Mouse (Mus musculus) ES-E14 (cell line): ENCODE data around the gene Got1. TPM values are rescaled to one million over a fixed set of nuclear protein-coding genes. Genes with fewer than 3 reads are reported as not detected.

Experiments
- DNase-seq: peaks from one replicate; pipeline ENCODE4 v3.0.0-alpha.2; 2013; ENCODE audit warnings: low read depth, low spot score
- H3K27ac ChIP-seq: 2 replicates; pipeline ENCODE4 v1.5.1; 2012; ENCODE audit warnings: low read depth, mild to moderate bottlenecking, low read length, moderate library complexity, mixed read lengths; ENCODE audit not compliant: poor library complexity, insufficient read depth, severe bottlenecking
- H3K36me3 ChIP-seq: 2 replicates; pipeline ENCODE4 v1.6.1; 2012; ENCODE audit warnings: mild to moderate bottlenecking, low read length, moderate library complexity, mixed read lengths; ENCODE audit not compliant: control insufficient read depth, poor library complexity, insufficient read depth, severe bottlenecking
- H3K4me1 ChIP-seq, 2 experiments: fragments of 150-350 bp in 1 of 2; sonication (generic) in 1 of 2; 2 replicates each; pipeline ENCODE4 v1.6.1; 2012; ENCODE audit warnings: low read length in 2 of 2, mild to moderate bottlenecking in 1 of 2, mixed read lengths in 1 of 2; ENCODE audit not compliant: control insufficient read depth in 2 of 2, insufficient read depth in 2 of 2, poor library complexity in 1 of 2
- H3K4me3 ChIP-seq, 2 experiments: fragments of 150-350 bp in 1 of 2; sonication (generic) in 1 of 2; 2 replicates each; pipeline ENCODE4 v1.5.1; 2012; ENCODE audit warnings: low read length in 2 of 2, low read depth in 1 of 2, mild to moderate bottlenecking in 1 of 2, mixed read lengths in 1 of 2; ENCODE audit not compliant: insufficient read depth in 1 of 2, poor library complexity in 1 of 2, severe bottlenecking in 1 of 2
- H3K9ac ChIP-seq: 2 replicates; pipeline ENCODE4 v1.6.1; 2012; ENCODE audit warnings: low read depth, mild to moderate bottlenecking, low read length, mixed read lengths; ENCODE audit not compliant: poor library complexity, insufficient read depth, severe bottlenecking
- H3K9me3 ChIP-seq: fragments of 150-350 bp; sonication (generic); 2 replicates; pipeline ENCODE4 v1.6.1; 2012; ENCODE audit warnings: low read depth, mild to moderate bottlenecking, low read length; ENCODE audit not compliant: control insufficient read depth, insufficient read depth
- CHD2 ChIP-seq: IDR thresholded peaks from 2 replicates; pipeline ENCODE4 v1.6.1; 2014; ENCODE audit warnings: mild to moderate bottlenecking, low read depth, low read length, inconsistent platforms
- HCFC1 ChIP-seq: IDR thresholded peaks from 2 replicates; pipeline ENCODE4 v1.6.1; 2012; ENCODE audit warnings: low read length, inconsistent platforms, borderline replicate concordance; ENCODE audit not compliant: insufficient read depth
- MAFK ChIP-seq: IDR thresholded peaks from 2 replicates; pipeline ENCODE4 v1.6.1; 2014; ENCODE audit warnings: mild to moderate bottlenecking, low read depth, low read length, inconsistent platforms; ENCODE audit not compliant: insufficient read depth
- ZC3H11A ChIP-seq: IDR thresholded peaks from 2 replicates; pipeline ENCODE4 v1.6.1; 2012; ENCODE audit warnings: low read depth, mild to moderate bottlenecking, inconsistent platforms, low read length, borderline replicate concordance
- ZNF384 ChIP-seq: IDR thresholded peaks from 2 replicates; pipeline ENCODE4 v1.6.1; 2012; ENCODE audit warnings: low read depth, low read length, inconsistent platforms
- in situ Hi-C, 2 experiments: fragments of 600-800 bp; cut with MboI; formaldehyde crosslinking; loops; one replicate each; pipeline ENCODE4 v1.15.1; 2025; ENCODE audit warnings: low sequenced_read_pairs in 2 of 2, inconsistent platforms in 1 of 2; ENCODE audit not compliant: unreplicated experiment in 2 of 2
- total RNA-seq: library from RNA; depleted of rRNA; stranded (reverse); fragments of 300-350 nt; gene quantifications from 2 replicates; pipeline ENCODE4 v1.2.3, GENCODE M21; 2012

Gene Got1
- total RNA-seq, 1 experiment, result 81.8 TPM

DNA sequence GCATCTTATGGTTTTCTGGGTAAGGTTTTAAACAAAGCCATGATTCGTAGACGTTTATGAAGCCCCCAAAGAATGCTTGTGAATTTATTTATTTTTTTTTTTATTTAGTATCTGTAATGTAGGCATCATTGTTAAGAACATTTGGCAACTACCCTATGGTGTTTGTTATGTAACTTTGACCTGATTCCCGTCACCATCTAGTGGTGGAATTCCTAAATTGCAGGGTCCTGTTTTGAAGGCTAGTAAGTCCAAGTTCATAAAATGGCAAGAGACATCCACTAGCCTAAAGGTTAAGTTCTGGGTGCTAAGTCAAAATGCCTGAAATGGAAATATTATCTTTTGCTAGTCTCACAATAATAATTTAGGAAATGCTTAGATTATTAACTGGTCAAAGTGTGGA, 37.0 kb downstream of the Got1 start:
- in situ Hi-C loops, result no loop called here
- no peak for DNase-seq
- Histone ChIP-seq H3K4me3 (no peak overlapping the region), H3K9me3 (no peaks in the 10 kb centered on the region), H3K9ac (no peak overlapping the region), H3K27ac (no peak overlapping the region), H3K4me1 (peaks cover 0 to 5% of the 10 kb centered on the region in 2 experiments; a peak in 1 of 4 replicates), H3K36me3 (no peaks in the 10 kb centered on the region)
- TF ChIP-seq ZC3H11A (no peak; the same call in 1 of the 2 replicates), MAFK (no peak), ZNF384 (no peak), CHD2 (no peak), HCFC1 (no peak)

DNA sequence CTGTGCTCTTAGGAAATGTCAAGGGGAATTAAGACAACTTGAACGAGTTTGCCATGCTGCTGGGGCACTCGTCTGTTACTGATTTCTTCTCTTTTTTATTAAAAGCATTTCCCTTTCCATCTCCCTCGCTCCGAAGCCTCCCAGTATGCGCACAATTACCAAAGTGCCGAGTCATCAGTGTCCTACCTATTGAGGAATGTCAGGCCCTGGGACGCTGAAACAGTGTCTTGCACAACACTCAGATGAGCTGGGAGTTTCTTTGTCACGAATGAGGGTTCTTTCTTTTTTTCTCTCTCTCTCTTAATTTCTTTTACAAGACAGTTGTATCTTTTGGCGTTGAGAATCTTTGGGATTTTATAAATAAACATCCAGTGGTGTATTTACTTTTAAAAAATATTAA, 43.9 kb downstream of the Got1 start:
- DNase-seq, result no peak
- Histone ChIP-seq H3K27ac (no peak overlapping the region), H3K9me3 (no peaks in the 10 kb centered on the region), H3K4me1 (peaks cover 0 to 5% of the 10 kb centered on the region in 2 experiments; a peak in 1 of 4 replicates), H3K36me3 (no peaks in the 10 kb centered on the region), H3K9ac (no peak overlapping the region), H3K4me3 (no peak overlapping the region)
- TF ChIP-seq MAFK (peak; percentile 71), ZNF384 (no peak)
- in situ Hi-C loops, result no loop called here

DNA sequence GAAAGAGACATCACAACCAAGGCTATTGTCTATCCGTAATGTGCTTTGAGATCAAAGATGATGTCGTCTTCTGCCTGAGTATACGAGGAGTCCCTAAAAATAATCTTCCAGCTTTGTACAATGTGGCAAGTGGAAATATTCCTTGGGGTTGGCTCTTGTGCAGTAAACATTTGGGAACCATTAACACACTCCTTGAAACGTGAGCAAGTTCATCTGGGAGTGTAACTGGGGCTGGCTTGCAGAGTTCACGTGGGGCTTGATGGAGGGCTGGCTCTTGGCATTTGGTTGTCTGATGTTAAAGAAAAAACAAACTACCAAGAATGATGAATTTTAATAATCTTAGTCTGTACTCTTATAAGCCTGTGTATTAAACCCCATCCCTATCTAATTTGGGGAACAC, 45.0 kb downstream of the Got1 start:
- no peaks in the 10 kb centered on the region for H3K9me3 ChIP-seq
- in situ Hi-C loops, result no loop called here
- H3K4me1 ChIP-seq, result no peaks in the 10 kb centered on the region
- no peaks in the 10 kb centered on the region for H3K36me3 ChIP-seq
- no peak overlapping the region for H3K9ac ChIP-seq
- H3K27ac ChIP-seq, result no peak overlapping the region
- H3K4me3 ChIP-seq, result no peak overlapping the region
- no peak for TF ChIP-seq CHD2
- no peak for TF ChIP-seq HCFC1
- no peak for TF ChIP-seq ZNF384
- TF ChIP-seq MAFK, result no peak
- TF ChIP-seq ZC3H11A, result no peak
- no peak for DNase-seq

DNA sequence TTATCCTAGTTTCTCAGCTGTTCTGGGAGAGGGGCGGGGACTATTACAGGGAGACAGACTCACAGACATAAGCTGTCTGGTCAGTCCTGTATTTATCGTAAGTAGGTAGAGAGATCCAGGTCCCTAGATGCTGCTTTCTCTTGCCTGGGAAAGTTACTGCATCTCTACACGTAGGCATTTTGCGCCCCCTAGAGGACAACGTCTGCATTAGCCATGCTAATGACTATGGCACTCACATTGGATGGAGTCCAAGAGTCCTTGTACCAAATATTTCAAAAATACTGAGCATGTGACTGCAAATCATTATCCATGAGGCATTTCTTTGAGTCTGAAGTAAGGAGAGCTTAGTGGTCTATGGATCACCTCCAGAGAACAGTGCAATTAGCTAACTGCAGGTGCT, 45.5 kb downstream of the Got1 start:
- DNase-seq, result peak; percentile 63
- TF ChIP-seq ZC3H11A (peak; percentile 55; the same call in 1 of the 2 replicates), MAFK (no peak), HCFC1 (no peak), ZNF384 (no peak), CHD2 (no peak)
- H3K9me3 ChIP-seq, result no peaks in the 10 kb centered on the region
- no peak overlapping the region for H3K4me3 ChIP-seq
- in situ Hi-C loops, result no loop called here
- no peak overlapping the region for H3K9ac ChIP-seq
- H3K36me3 ChIP-seq, result no peaks in the 10 kb centered on the region
- H3K27ac ChIP-seq, result no peak overlapping the region
- H3K4me1 ChIP-seq, result no peaks in the 10 kb centered on the region

DNA sequence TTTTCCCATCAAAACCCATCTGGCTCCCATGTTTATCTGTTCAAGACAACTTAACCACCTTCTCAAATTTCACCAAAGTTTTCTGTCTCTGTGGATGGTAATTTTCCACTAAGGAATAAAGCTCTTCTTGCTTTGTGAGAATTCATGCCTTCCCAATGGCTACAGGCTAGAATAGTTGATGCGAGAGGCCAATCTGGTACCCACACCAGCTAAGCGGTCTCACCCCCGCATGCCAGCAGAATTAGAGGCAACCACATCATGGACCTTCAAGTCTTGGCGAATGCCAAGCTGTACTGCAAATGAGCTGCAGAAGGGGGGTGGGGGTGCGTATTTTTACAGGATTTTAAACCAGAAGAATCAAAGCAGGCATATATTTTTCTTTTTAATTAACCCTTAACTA, 47.0 kb downstream of the Got1 start:
- in situ Hi-C loops, result no loop called here
- Histone ChIP-seq H3K36me3 (no peaks in the 10 kb centered on the region), H3K4me1 (peaks cover 0 to 3% of the 10 kb centered on the region in 2 experiments; a peak in 1 of 4 replicates), H3K27ac (no peak overlapping the region), H3K9me3 (no peaks in the 10 kb centered on the region), H3K4me3 (no peak overlapping the region), H3K9ac (no peak overlapping the region)
- no peak for TF ChIP-seq HCFC1
- no peak for DNase-seq
